ENCODE assay signal across 28 mouse cellular contexts in genomic region chr9:55041389-55041788, GRCm38 (mm10). TPM values are rescaled to one million over a fixed set of nuclear protein-coding genes. Genes with fewer than 3 reads are reported as not detected.
A peak's percentile ranks its signal among the peaks of the same experiment; 100 is the strongest.
DNase-seq lines count a peak whose midpoint lies in the region; ATAC-seq lines count a peak whose summit lies in the region.
"Had no signal": no experiment of that assay in that cellular context is flagged by ENCODE, and none has a peak within 500 bp of the region (broad histone marks: within the 10 kb centered on the region; RNA-seq: fewer than 3 reads in every experiment).

No protein-coding gene starts in this region.

- H3K36me3 ChIP-seq in hindbrain, embryonic 13.5 days: no peaks in the 10 kb centered on the region
- no peaks in the 10 kb centered on the region for H3K36me3 ChIP-seq in hindbrain, embryonic 10.5 days
- H3K36me3 ChIP-seq: embryonic facial prominence, embryonic 13.5 days; heart, embryonic 12.5 days; limb, embryonic 12.5 days had no signal

- no peaks in the 10 kb centered on the region for H3K9me3 ChIP-seq in hindbrain, embryonic 13.5 days
- H3K9me3 ChIP-seq in hindbrain, embryonic 10.5 days: no peaks in the 10 kb centered on the region
- H3K9me3 ChIP-seq: embryonic facial prominence, embryonic 13.5 days; heart, embryonic 12.5 days; limb, embryonic 12.5 days had no signal

- DNase-seq in cerebellum, postnatal 10 days: peak; percentile 79 to 88
- DNase-seq in cerebellum, adult 8-10 months: no peak
- DNase-seq in hindbrain, embryonic 10.5 days (ENCODE audit: low spot score): no peak
- DNase-seq in layer of hippocampus, postnatal 36 days: peak; percentile 6 to 23
- DNase-seq in layer of hippocampus, adult 9-11 months: no peak
- DNase-seq in MN1 (ENCODE audit: low spot score): peak; percentile 57
- no peak for DNase-seq in frontal cortex, postnatal 25 days (ENCODE audit: low spot score in 2 of 2)
- DNase-seq: adrenal gland, postnatal 10 days; cerebellum, postnatal 36 days; embryo, embryonic 11 days; gastrocnemius, postnatal 14 days; heart, adult 11 months; heart, postnatal 10 days; kidney, postnatal 25 days; liver, postnatal 0 days; right cerebral cortex, postnatal 14 days had no signal

- no peak overlapping the region for H3K4me3 ChIP-seq in hindbrain, embryonic 13.5 days
- H3K4me3 ChIP-seq in hindbrain, embryonic 10.5 days: no peak overlapping the region
- H3K4me3 ChIP-seq: embryonic facial prominence, embryonic 13.5 days; erythroblast, embryonic 14.5 days; heart, embryonic 12.5 days; limb, embryonic 12.5 days had no signal

- peak; percentile 36; the same call in 1 of the 2 replicates for ATAC-seq in hindbrain, embryonic 13.5 days (ENCODE audit: low FRiP score)
- ATAC-seq: intestine, postnatal 0 days; liver, postnatal 0 days; lung, postnatal 0 days had no signal

- H3K4me1 ChIP-seq in hindbrain, embryonic 13.5 days (replicated peaks): peaks cover 10% of the 10 kb centered on the region; the same call in 1 of the 2 replicates
- peaks cover 16% of the 10 kb centered on the region for H3K4me1 ChIP-seq in hindbrain, embryonic 10.5 days (replicated peaks)
- H3K4me1 ChIP-seq: embryonic facial prominence, embryonic 13.5 days; heart, embryonic 12.5 days; limb, embryonic 12.5 days had no signal

- 42% methylated on average over 2 of the region's 2 CpGs for WGBS in hindbrain, embryonic 13.5 days
- WGBS in hindbrain, embryonic 10.5 days: 67% methylated on average over 2 of the region's 2 CpGs

- H3K4me2 ChIP-seq in hindbrain, embryonic 13.5 days: no peak overlapping the region
- H3K4me2 ChIP-seq: embryonic facial prominence, embryonic 13.5 days; heart, embryonic 12.5 days; limb, embryonic 12.5 days; liver, embryonic 11.5 days had no signal

- no peak overlapping the region for H3K9ac ChIP-seq in hindbrain, embryonic 13.5 days
- H3K9ac ChIP-seq: embryonic facial prominence, embryonic 13.5 days; heart, embryonic 12.5 days; limb, embryonic 12.5 days; liver, postnatal 0 days had no signal

- H3K27me3 ChIP-seq in hindbrain, embryonic 13.5 days: no peaks in the 10 kb centered on the region
- 0 out of 2 replicates have a peak, but pooled peaks cover 5% of the 10 kb centered on the region for H3K27me3 ChIP-seq in hindbrain, embryonic 10.5 days (ENCODE audit: insufficient read depth, poor library complexity, severe bottlenecking)

- H3K27ac ChIP-seq in hindbrain, embryonic 13.5 days: no peak overlapping the region
- no peak overlapping the region for H3K27ac ChIP-seq in hindbrain, embryonic 10.5 days
- H3K27ac ChIP-seq: embryonic facial prominence, embryonic 13.5 days; limb, embryonic 12.5 days; macrophage had no signal

RNA-seq across cellular contexts. Expression of gene Chrnb4, which starts 7.2 kb away (rescaled TPM):
- polyA plus RNA-seq in hindbrain, embryonic 13.5 days (2015; fragmentation: Nextera tagmentation; extraction: Ambion mirVana): 1.2 TPM in 2 replicates
- polyA plus RNA-seq in hindbrain, embryonic 10.5 days (2016; fragmentation: Nextera tagmentation; extraction: Ambion mirVana): 3.2 and 4.4 TPM in 2 replicates
- under 1 TPM in 1 of 2 experiments, not detected in 1; 0.10 TPM for total RNA-seq in layer of hippocampus, postnatal 36 days (2021)
- total RNA-seq: gastrocnemius, postnatal 14 days; heart, postnatal 10 days; monocyte, adult 5-6 weeks; neutrophil, adult 5-6 weeks had no signal
- polyA plus RNA-seq: erythroblast, embryonic 14.5 days; limb, embryonic 12.5 days; liver, postnatal 0 days; macrophage had no signal

RNA-seq across cellular contexts. Expression of gene Chrna3, which starts 15.0 kb away (rescaled TPM):
- polyA plus RNA-seq in hindbrain, embryonic 13.5 days (2015; fragmentation: Nextera tagmentation; extraction: Ambion mirVana): 19.8 and 22.4 TPM in 2 replicates
- polyA plus RNA-seq in hindbrain, embryonic 10.5 days (2016; fragmentation: Nextera tagmentation; extraction: Ambion mirVana): 13.7 and 17.3 TPM in 2 replicates
- under 1 TPM; 0.33 to 0.37 TPM for total RNA-seq in layer of hippocampus, postnatal 36 days (2021)
- total RNA-seq: gastrocnemius, postnatal 14 days; heart, postnatal 10 days; monocyte, adult 5-6 weeks; neutrophil, adult 5-6 weeks had no signal
- polyA plus RNA-seq: erythroblast, embryonic 14.5 days; liver, postnatal 0 days; macrophage; spleen, adult 2 months had no signal

Comparison
In these comparisons a context has a peak if more than half of its experiments do, and no peak if none do; other contexts are left out.
1. DNase-seq: peak in cerebellum, postnatal 10 days (2 of 2), layer of hippocampus, postnatal 36 days (2 of 2) and MN1 (single experiment); none in cerebellum, adult 8-10 months (single experiment), hindbrain, embryonic 10.5 days (single experiment), layer of hippocampus, adult 9-11 months (single experiment) and frontal cortex, postnatal 25 days (0 of 2).